Mouse (Mus musculus) embryonic fibroblast, embryonic 13.5 days (primary cell): Measurements from ENCODE around the gene Hsd3b7.

Experiments used
- CTCF ChIP-seq: IDR thresholded peaks from 2 replicates; pipeline ENCODE4 v1.5.1; 2011; ENCODE audit warnings: mild to moderate bottlenecking, control low read depth, low read length, moderate library complexity, borderline replicate concordance; ENCODE audit not compliant: insufficient read depth
- POLR2A ChIP-seq: IDR thresholded peaks from 2 replicates; pipeline ENCODE4 v1.6.1; 2011; ENCODE audit warnings: low read depth, mild to moderate bottlenecking, control low read depth, low read length, moderate library complexity

DNA sequence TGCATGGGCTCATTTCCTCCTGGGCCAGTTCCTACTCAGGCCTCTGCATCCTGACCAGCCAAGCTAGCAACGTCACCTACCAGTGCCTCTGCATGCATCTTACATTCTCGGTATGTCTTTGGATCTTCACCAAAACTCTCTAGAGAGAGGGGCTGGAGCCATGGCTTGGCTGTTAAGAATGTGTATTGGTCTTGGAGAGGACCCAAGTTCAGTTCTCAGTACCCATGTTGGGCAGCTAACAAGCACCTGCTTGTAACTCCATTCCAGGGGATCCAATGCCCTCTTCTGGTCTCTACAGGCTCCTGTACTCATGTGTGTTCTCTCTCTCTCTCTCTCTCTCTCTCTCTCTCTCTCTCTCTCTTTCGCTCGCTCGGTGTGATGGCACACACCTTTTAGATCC, 17.4 kb downstream of the Hsd3b7 start:
- TF ChIP-seq CTCF: no peak
- no peak for TF ChIP-seq POLR2A
